Mouse (Mus musculus): ENCODE results near the gene Btbd19.

DNA sequence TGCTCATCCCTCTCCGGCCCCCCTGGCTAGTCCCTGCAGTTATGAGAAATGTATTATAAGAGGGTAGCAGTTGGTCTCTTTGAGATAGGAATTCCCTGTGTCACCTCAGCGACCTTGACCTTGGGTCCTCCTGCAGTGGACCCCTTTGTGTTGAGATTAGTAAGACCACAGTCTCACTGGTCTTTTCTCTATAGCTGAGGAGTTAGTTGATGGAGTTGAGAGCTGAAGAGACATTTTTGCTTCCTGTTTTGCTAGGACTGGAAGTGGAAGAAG, 26.8 kb downstream of the Btbd19 start:
- TF ChIP-seq POLR2A (IDR thresholded peaks at IDR 0.05; ENCODE audit: borderline replicate concordance, extremely low read depth, low read depth, low read length), result no peak
- TF ChIP-seq CTCF (IDR thresholded peaks at IDR 0.05; ENCODE audit: insufficient read depth, low read length), result no peak

Data from lung, adult 2 months (tissue).